8 mouse cellular contexts compared by ENCODE assay signal in genomic region chr13:111488651-111489501, GRCm38 (mm10). TPM values are rescaled to one million over a fixed set of nuclear protein-coding genes. Genes with fewer than 3 reads are reported as not detected.
DNase-seq lines count a peak whose midpoint lies in the region; ATAC-seq and TF ChIP-seq lines count a peak whose summit lies in the region.

No protein-coding gene starts in this region.

- H3K27me3 ChIP-seq in forebrain, embryonic 13.5 days = peaks cover 27% of the 10 kb centered on the region
- H3K27me3 ChIP-seq in heart, postnatal 0 days (ENCODE audit: control insufficient read depth, insufficient read depth, low read length) = 0 out of 2 replicates have a peak, but pooled peaks cover 17% of the 10 kb centered on the region
- H3K27me3 ChIP-seq in lung, embryonic 14.5 days (ENCODE audit: insufficient read depth, low read length) = peaks cover 20% of the 10 kb centered on the region

- no peaks in the 10 kb centered on the region for H3K36me3 ChIP-seq in forebrain, embryonic 13.5 days (ENCODE audit: poor library complexity, severe bottlenecking)
- no peaks in the 10 kb centered on the region for H3K36me3 ChIP-seq in heart, postnatal 0 days (replicated peaks; ENCODE audit: control insufficient read depth, insufficient read depth, low read length)
- 0 out of 2 replicates have a peak, but pooled peaks cover 3% of the 10 kb centered on the region for H3K36me3 ChIP-seq in lung, embryonic 14.5 days (ENCODE audit: insufficient read depth)

- H3K9me3 ChIP-seq in forebrain, embryonic 13.5 days (replicated peaks) = no peaks in the 10 kb centered on the region
- no peaks in the 10 kb centered on the region for H3K9me3 ChIP-seq in heart, postnatal 0 days (replicated peaks; ENCODE audit: control insufficient read depth, low read length)
- no peaks in the 10 kb centered on the region for H3K9me3 ChIP-seq in lung, embryonic 14.5 days (ENCODE audit: low read depth, low read length)

- peak; percentile 14; the same call in 1 of the 2 replicates for ATAC-seq in cerebellum, adult (ENCODE audit: insufficient number of reproducible peaks, low FRiP score, low TSS enrichment)
- ATAC-seq in forebrain, embryonic 13.5 days = no peak; the same call in none of the 2 replicates
- peak; percentile 3 for ATAC-seq in heart, postnatal 0 days (ENCODE audit: insufficient read depth, low read depth)
- no peak; the same call in none of the 2 replicates for ATAC-seq in lung, embryonic 14.5 days (ENCODE audit: insufficient read depth)

- DNase-seq in ES-CJ7 (ENCODE audit: low read depth, low spot score) = peak; percentile 29
- peak; percentile 37 for DNase-seq in heart, postnatal 0 days (ENCODE audit: low spot score)
- peak; percentile 53 to 57 for DNase-seq in kidney, postnatal 4 days
- peak; percentile 62 for DNase-seq in lung, embryonic 14.5 days
- peak; percentile 15 for DNase-seq in ovary, postnatal 14 days (ENCODE audit: low spot score)
- DNase-seq in thymus, postnatal 0 days (ENCODE audit: low spot score) = peak; percentile 56

- peaks cover 40% of the 10 kb centered on the region for H3K4me1 ChIP-seq in forebrain, embryonic 13.5 days
- peaks cover 14% of the 10 kb centered on the region; the same call in 1 of the 2 replicates for H3K4me1 ChIP-seq in heart, postnatal 0 days (ENCODE audit: control insufficient read depth, insufficient read depth)
- H3K4me1 ChIP-seq in lung, embryonic 14.5 days (ENCODE audit: insufficient read depth) = no peaks in the 10 kb centered on the region

- H3K4me2 ChIP-seq in forebrain, embryonic 13.5 days = peak overlapping the region; percentile 88
- H3K4me2 ChIP-seq in heart, postnatal 0 days (ENCODE audit: low read depth, low read length) = peak overlapping the region; percentile 91
- H3K4me2 ChIP-seq in lung, embryonic 14.5 days = peak overlapping the region; percentile 86

- TF ChIP-seq EP300 in heart, postnatal 0 days (IDR thresholded peaks at IDR 0.05; ENCODE audit: low read depth) = no peak

- H3K27ac ChIP-seq in forebrain, embryonic 13.5 days = peak overlapping the region; percentile 98
- H3K27ac ChIP-seq in heart, postnatal 0 days (ENCODE audit: low read depth) = peak overlapping the region; percentile 97
- H3K27ac ChIP-seq in lung, embryonic 14.5 days (ENCODE audit: low read depth) = peak overlapping the region; percentile 98

- TF ChIP-seq CTCF in heart, postnatal 0 days (IDR thresholded peaks at IDR 0.05; ENCODE audit: low read depth) = no peak
- no peak for TF ChIP-seq CTCF in lung, embryonic 14.5 days (IDR thresholded peaks at IDR 0.05; ENCODE audit: low read depth)

- H3K9ac ChIP-seq in forebrain, embryonic 13.5 days = peak overlapping the region; percentile 93
- peak overlapping the region; percentile 94 for H3K9ac ChIP-seq in heart, postnatal 0 days (replicated peaks; ENCODE audit: low read depth, low read length)
- peak overlapping the region; percentile 98 for H3K9ac ChIP-seq in lung, embryonic 14.5 days

- under 1% methylated on average over 64 of the region's 98 CpGs for WGBS in forebrain, embryonic 13.5 days
- under 1% methylated on average over 70 of the region's 98 CpGs for WGBS in heart, postnatal 0 days
- WGBS in lung, embryonic 14.5 days = under 1% methylated on average over 61 of the region's 98 CpGs

- peak overlapping the region; percentile 93 for H3K4me3 ChIP-seq in forebrain, embryonic 13.5 days
- H3K4me3 ChIP-seq in heart, postnatal 0 days (ENCODE audit: low read depth, low read length) = peak overlapping the region; percentile 94
- H3K4me3 ChIP-seq in lung, embryonic 14.5 days (ENCODE audit: low read depth, low read length) = peak overlapping the region; percentile 96

RNA-seq across cellular contexts. Expression of gene Gpbp1, which starts 1.0 kb away (rescaled TPM):
- polyA plus RNA-seq in forebrain, embryonic 13.5 days (2015; fragmentation: Nextera tagmentation; extraction: Ambion mirVana) = 112 and 114 TPM in 2 replicates
- 21.8 and 22.1 TPM in 2 replicates for total RNA-seq in heart, postnatal 0 days (2014; rRNA removed; ENCODE audit: low replicate concordance)
- polyA plus RNA-seq in heart, postnatal 0 days (2015; fragmentation: Nextera tagmentation; extraction: Ambion mirVana) = 40.3 and 44.3 TPM in 2 replicates
- polyA plus RNA-seq in lung, embryonic 14.5 days (2014; fragmentation: Nextera tagmentation; extraction: Ambion mirVana) = 92.2 and 97.4 TPM in 2 replicates
- 98.7 and 103 TPM in 2 replicates for polyA plus RNA-seq in thymus, postnatal 0 days (2015; fragmentation: Nextera tagmentation; extraction: Ambion mirVana)

Comparison
In these comparisons a context has a peak if more than half of its experiments do, and no peak if none do; other contexts are left out.
1. ATAC-seq: peak in cerebellum, adult (single experiment) and heart, postnatal 0 days (single experiment); none in forebrain, embryonic 13.5 days (single experiment) and lung, embryonic 14.5 days (single experiment).
2. Peak in every context shown above with its lines, with median percentiles within 50 percentile points of each other: DNase-seq, H3K27ac ChIP-seq, H3K4me2 ChIP-seq, H3K4me3 ChIP-seq and H3K9ac ChIP-seq.